Mouse (Mus musculus): Measurements from ENCODE around the gene Plcl1.

The Plcl1 gene

GRCm38 (mm10) chr1:55618617-55619286 is 213.0 kb downstream of the Plcl1 start:
- no peak for DNase-seq

GRCm38 (mm10) chr1:55631496-55631895 is 225.8 kb downstream of the Plcl1 start:
- DNase-seq, result no peak

- no peak for DNase-seq
These were observed 226.3 kb downstream of the Plcl1 start for GRCm38 (mm10) chr1:55632024-55632423.

- DNase-seq, result no peak
These were observed 227.6 kb downstream of the Plcl1 start for GRCm38 (mm10) chr1:55633326-55633725.

GRCm38 (mm10) chr1:55659518-55660210 is 253.9 kb downstream of the Plcl1 start:
- DNase-seq, result no peak

- no peak for DNase-seq
These were observed 255.7 kb downstream of the Plcl1 start for GRCm38 (mm10) chr1:55661381-55661780.

GRCm38 (mm10) chr1:55665137-55665827 is 259.6 kb downstream of the Plcl1 start:
- no peak for DNase-seq

- DNase-seq, result no peak
These were observed 260.3 kb downstream of the Plcl1 start for GRCm38 (mm10) chr1:55665828-55666673.

GRCm38 (mm10) chr1:55666798-55667197 is 261.1 kb downstream of the Plcl1 start:
- no peak for DNase-seq

- no peak for DNase-seq
These were observed 263.0 kb downstream of the Plcl1 start for GRCm38 (mm10) chr1:55668622-55669237.

- no peak for DNase-seq
These were observed 277.0 kb downstream of the Plcl1 start for GRCm38 (mm10) chr1:55682676-55683075.

- no peak for DNase-seq
These were observed 280.5 kb downstream of the Plcl1 start for GRCm38 (mm10) chr1:55686261-55686660.

GRCm38 (mm10) chr1:55693636-55694220 is 288.0 kb downstream of the Plcl1 start:
- no peak for DNase-seq

- DNase-seq, result no peak
These were observed 290.5 kb downstream of the Plcl1 start for GRCm38 (mm10) chr1:55696206-55696605.

- DNase-seq, result no peak
These were observed 293.8 kb downstream of the Plcl1 start for GRCm38 (mm10) chr1:55699393-55699970.

GRCm38 (mm10) chr1:55700016-55700415 is 294.3 kb downstream of the Plcl1 start:
- no peak for DNase-seq

GRCm38 (mm10) chr1:55700726-55701125 is 295.0 kb downstream of the Plcl1 start:
- no peak for DNase-seq

GRCm38 (mm10) chr1:55701601-55702000 is 295.9 kb downstream of the Plcl1 start:
- DNase-seq, result no peak

GRCm38 (mm10) chr1:55702106-55702505 is 296.4 kb downstream of the Plcl1 start:
- DNase-seq, result no peak

- no peak for DNase-seq
These were observed 299.0 kb downstream of the Plcl1 start for GRCm38 (mm10) chr1:55704707-55705106.

- DNase-seq, result no peak
These were observed 299.5 kb downstream of the Plcl1 start for GRCm38 (mm10) chr1:55705173-55705572.

GRCm38 (mm10) chr1:55705756-55706155 is 300.0 kb downstream of the Plcl1 start:
- no peak for DNase-seq
